Mouse (Mus musculus) myocyte (in vitro differentiated cells): ENCODE data around the gene Mlph.

Source experiments
- CEBPB ChIP-seq: IDR thresholded peaks from 2 replicates; pipeline ENCODE4 v1.6.1; 2011; ENCODE audit warnings: mild to moderate bottlenecking, moderate library complexity; ENCODE audit not compliant: poor library complexity, insufficient read depth, severe bottlenecking
- E2F4 ChIP-seq: IDR thresholded peaks from one replicate; pipeline ENCODE4 v1.6.1; 2011; ENCODE audit warnings: mild to moderate bottlenecking, control low read depth, moderate library complexity; ENCODE audit not compliant: insufficient read depth
- MAX ChIP-seq: IDR thresholded peaks from one replicate; pipeline ENCODE4 v1.6.1; 2011; ENCODE audit warnings: low read depth, mild to moderate bottlenecking, control low read depth
- MYOD1 ChIP-seq, 3 experiments: IDR thresholded peaks; one replicate each; pipeline ENCODE4 v1.6.1; 2011; ENCODE audit warnings: control low read depth in 2 of 3, low read depth in 2 of 3, mild to moderate bottlenecking in 2 of 3, moderate library complexity in 1 of 3; ENCODE audit not compliant: insufficient read length in 2 of 3, control insufficient read depth in 1 of 3
- MYOG ChIP-seq, 3 experiments: IDR thresholded peaks; one replicate each; pipeline ENCODE4 v1.6.1; 2011; ENCODE audit warnings: control low read depth in 2 of 3, low read depth in 2 of 3, mild to moderate bottlenecking in 2 of 3; ENCODE audit not compliant: insufficient read length in 2 of 3, control insufficient read depth in 1 of 3, insufficient read depth in 1 of 3
- POLR2A ChIP-seq: IDR thresholded peaks from one replicate; pipeline ENCODE4 v1.6.1; 2011; ENCODE audit warnings: low read depth, mild to moderate bottlenecking, control low read depth, moderate library complexity; ENCODE audit not compliant: insufficient read length
- POLR2AphosphoS2 ChIP-seq: IDR thresholded peaks from one replicate; pipeline ENCODE4 v1.6.1; 2011; ENCODE audit warnings: low read depth, control low read depth; ENCODE audit not compliant: insufficient read length
- SRF ChIP-seq: IDR thresholded peaks from one replicate; pipeline ENCODE4 v1.6.1; 2011; ENCODE audit warnings: low read depth; ENCODE audit not compliant: control insufficient read depth, insufficient read length
- TCF12 ChIP-seq: IDR thresholded peaks from one replicate; pipeline ENCODE4 v1.6.1; 2011; ENCODE audit warnings: mild to moderate bottlenecking, control low read depth; ENCODE audit not compliant: poor library complexity, insufficient read depth, severe bottlenecking
- TCF3 ChIP-seq: IDR thresholded peaks from one replicate; pipeline ENCODE4 v1.6.1; 2011; ENCODE audit warnings: low read depth, control low read depth; ENCODE audit not compliant: insufficient read length
- USF1 ChIP-seq: IDR thresholded peaks from one replicate; pipeline ENCODE4 v1.6.1; 2011; ENCODE audit warnings: low read depth, mild to moderate bottlenecking, control low read depth, moderate library complexity

DNA sequence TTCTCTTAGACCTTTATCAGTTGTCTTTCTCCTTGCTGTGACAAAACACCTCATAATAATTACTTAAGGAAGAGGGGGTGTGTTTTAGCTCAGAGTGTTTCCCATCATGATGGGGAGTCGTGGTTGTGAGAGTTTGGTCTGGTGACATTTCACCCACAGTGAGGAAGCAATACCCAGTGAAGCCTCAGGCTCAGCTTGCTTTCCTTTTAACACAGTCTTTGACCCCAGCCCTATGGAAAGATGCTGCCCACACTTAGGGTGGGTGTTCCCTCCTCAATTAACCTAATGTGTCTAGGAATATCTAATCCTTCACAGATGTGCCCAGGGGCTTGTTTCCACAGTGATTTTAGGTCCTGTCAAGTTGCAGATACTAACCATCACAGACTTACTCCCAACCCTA is 16.9 kb upstream of the Mlph start:
- no peak for TF ChIP-seq E2F4
- no peak for TF ChIP-seq MYOG (IDR thresholded peaks at IDR 0.05; ENCODE audit: control insufficient read depth in 1 of 3, insufficient read depth in 1 of 3, insufficient read length in 2 of 3, low read depth in 2 of 3)
- no peak for TF ChIP-seq USF1
- TF ChIP-seq POLR2A: no peak
- no peak for TF ChIP-seq MAX
- no peak for TF ChIP-seq POLR2AphosphoS2
- TF ChIP-seq CEBPB: no peak
- TF ChIP-seq TCF12: no peak
- no peak for TF ChIP-seq MYOD1 (IDR thresholded peaks at IDR 0.05; ENCODE audit: control insufficient read depth in 1 of 3, insufficient read length in 2 of 3, low read depth in 2 of 3)
- no peak for TF ChIP-seq SRF
- TF ChIP-seq TCF3: no peak
